Mouse (Mus musculus) left cerebral cortex, adult 11 months (tissue): ENCODE results near the gene Igsf11.

ENCODE experiments used
- DNase-seq: peaks from one replicate; pipeline ENCODE4 v3.0.0; 2022; ENCODE audit warnings: low spot score

The Igsf11 gene

GRCm38 (mm10) chr16:38892371-38892770 lies at the start of gene Igsf11:
Gene Igsf11 (plus strand): TSS chr16:38892671.
- no peak for DNase-seq

DNA sequence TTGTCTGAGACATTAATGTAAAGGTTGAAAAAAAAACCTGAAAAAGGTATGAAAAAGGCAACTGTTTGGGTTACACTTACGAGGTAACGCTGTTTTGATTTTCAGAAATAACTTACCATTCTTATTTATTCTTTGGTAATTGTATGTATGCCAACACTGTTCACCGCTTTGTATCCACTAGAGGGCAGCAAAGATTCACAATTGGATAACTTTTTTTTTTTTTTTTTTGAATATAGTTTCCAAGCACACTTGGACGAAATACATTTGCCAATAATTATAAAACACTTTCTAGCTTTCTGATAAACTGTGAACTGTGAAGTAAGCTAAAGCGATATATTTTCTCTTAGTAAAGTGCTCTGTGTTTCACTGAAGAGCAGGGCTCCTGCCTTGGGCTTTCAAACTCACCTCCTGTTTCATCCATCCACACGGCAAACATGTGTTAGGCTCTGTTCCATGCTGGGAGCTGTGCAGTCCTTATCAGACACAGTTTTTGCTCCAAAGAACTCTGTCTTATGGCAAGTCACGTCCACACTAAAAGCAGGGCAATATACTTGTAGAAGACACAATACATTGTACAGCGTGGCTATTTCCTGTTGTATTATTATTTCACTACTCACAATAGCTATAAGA lies 34.2 kb upstream of the Igsf11 start:
- DNase-seq: no peak

DNA sequence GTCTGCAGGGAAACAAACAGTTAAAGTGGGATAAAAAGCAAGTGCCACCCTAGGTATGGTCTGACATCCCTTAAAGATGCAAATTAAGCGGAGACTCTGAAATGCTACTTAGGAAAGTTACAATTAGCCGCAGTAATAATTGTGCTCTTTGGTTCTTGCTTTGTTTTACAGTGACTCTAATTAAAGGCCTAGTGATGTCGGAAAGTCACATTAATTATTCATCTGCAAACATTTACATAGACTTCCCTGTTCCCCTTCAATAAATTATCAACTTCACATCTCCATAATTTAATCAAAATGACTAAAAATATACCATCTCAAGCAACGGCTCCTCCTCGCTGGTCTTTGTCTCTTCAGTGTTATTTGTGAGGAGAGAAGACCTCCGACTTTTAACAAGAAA lies 31.9 kb upstream of the Igsf11 start:
- no peak for DNase-seq

DNA sequence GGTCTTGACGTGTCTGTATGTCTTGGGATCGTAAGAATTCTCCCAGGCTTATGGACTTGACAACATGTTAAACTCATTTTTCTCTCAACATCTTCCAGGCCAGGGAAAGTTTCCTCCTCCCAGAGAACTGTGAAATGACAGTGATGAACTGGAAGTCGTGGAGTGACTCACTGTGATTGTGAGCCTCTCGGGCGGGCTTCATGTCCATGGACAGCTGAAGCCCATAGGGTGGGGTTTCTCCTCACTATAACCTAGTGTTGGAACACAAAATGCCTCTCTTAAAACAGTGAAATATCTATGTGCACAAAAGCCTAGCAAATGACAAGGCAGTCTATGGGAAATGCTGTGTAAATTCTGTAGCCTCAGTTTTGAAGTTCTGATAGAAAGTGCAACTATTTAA lies 28.1 kb upstream of the Igsf11 start:
- no peak for DNase-seq

DNA sequence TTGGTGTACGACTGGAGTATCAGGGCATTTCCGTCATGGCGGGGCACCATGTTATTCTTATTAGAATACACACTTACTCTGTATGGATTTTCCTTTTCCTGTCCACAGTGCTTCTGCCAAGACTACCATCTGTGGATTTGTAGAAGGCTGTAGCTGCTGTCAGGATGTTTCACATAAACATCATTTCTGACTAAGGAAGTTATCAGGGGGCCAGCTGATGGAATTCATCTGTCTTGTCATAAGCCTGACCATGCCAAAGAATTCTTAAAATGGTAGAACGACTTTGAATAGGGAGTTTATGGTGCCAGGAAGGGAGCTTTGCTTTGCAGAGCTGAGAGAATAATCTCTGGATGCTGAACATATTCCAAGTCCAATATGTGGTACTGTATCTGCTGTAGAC lies 19.2 kb upstream of the Igsf11 start:
- DNase-seq: no peak

DNA sequence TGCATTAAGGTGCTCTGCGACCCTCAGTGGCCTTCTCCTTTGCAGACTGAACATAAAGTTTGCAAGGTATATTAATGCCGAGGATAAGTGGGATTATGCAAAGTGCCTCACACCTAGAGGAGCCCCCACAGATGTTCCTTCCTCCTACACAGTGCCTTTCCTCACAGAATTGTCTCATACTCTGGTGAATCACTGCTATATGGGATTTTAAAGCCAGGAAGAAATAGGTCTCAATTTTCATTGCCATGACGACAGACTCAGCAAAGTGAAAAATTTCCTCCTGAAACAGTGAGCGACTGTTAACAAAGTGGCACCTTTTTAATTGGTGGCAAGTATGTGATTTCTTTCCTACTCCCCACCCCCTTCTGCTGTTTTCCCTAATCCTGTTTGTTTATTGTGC lies 18.0 kb upstream of the Igsf11 start:
- DNase-seq: peak; percentile 54

GRCm38 (mm10) chr16:38898816-38899425 lies 6.5 kb downstream of the Igsf11 start:
- DNase-seq: no peak

DNA sequence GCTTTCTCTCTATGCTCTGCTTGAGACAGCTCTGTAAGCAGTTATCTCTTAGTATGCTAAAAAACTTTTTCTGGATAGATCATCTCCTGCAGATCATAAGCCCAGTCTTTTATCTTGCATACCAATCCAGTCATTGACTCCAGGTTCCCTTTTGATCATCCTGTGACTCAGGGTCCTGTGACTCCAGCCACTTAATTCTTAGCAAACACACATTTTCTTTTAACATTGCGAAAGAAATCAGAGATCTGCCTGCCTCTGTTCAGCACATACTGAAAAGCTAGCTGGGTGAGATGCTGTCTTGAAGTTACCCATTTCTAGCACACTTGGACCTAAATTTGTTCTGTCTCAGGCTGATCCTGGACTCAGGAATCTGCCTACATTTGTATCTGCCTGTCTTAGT lies 7.6 kb downstream of the Igsf11 start:
- DNase-seq: no peak

- DNase-seq: peak; percentile 74
These were observed 9.8 kb downstream of the Igsf11 start for GRCm38 (mm10) chr16:38902111-38902778.

- DNase-seq: no peak
These were observed 10.5 kb downstream of the Igsf11 start for GRCm38 (mm10) chr16:38903020-38903419.

- DNase-seq: no peak
These were observed 11.7 kb downstream of the Igsf11 start for GRCm38 (mm10) chr16:38904202-38904601.

- DNase-seq: no peak
These were observed 13.4 kb downstream of the Igsf11 start for GRCm38 (mm10) chr16:38905911-38906310.

DNA sequence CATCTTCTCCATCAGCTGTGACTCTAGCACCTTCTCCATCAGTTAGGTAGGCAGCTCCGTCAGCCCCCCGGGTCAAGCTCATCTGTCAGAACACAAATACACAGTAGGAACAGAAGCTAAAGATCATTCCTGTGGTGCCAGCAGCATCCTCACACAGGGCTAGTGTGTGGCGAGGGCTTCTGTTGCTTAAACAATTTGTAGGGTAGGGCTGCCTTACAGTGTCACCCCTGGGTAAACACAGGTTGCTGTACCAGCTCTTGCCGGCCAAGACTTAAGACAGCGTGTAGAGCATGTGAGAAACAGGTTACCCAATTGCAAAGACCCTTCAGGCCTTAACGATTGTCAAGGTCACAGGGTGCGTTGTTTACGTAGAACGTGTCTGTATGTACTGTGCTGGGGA lies 15.8 kb downstream of the Igsf11 start:
- no peak for DNase-seq

DNA sequence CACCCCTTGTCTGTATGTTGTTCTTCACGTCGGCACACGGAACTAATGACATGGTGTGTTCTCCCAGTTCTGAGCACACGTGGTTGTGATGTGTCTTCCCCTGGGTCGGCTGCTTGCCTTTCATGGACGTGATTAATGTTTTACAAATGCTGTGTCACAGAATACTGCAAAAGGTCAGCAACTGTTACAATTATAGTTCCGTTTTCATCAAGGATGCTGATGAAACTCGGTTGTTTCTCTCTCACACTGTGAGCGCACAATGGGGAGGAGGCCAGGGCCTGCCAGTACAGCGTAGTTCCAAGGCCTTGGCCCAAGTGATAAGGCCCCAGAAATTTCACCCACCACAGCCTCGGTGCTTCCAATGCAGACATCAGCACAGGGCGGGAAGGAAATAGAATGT lies 17.0 kb downstream of the Igsf11 start:
- no peak for DNase-seq

GRCm38 (mm10) chr16:38910088-38910487 lies 17.6 kb downstream of the Igsf11 start:
- no peak for DNase-seq

DNA sequence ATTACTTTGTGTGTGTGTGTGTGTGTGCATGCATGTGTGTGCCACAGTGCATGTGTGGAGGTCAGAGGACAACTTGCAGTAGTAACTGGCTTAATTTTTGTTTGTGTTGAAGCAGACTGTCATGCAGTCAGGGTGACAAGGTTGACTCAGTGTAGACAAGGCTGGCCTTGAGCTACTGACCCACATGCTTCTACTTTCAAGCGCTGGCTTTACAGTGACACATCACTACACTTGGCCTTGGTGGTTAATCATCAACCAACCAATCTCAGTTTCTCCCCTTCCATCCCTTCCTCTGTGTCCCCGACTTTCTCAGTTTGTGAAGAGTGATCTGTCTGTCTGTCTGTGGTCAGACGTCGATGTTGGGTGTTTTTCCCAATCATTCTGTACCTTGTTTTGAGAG lies 23.0 kb downstream of the Igsf11 start:
- DNase-seq: no peak

DNA sequence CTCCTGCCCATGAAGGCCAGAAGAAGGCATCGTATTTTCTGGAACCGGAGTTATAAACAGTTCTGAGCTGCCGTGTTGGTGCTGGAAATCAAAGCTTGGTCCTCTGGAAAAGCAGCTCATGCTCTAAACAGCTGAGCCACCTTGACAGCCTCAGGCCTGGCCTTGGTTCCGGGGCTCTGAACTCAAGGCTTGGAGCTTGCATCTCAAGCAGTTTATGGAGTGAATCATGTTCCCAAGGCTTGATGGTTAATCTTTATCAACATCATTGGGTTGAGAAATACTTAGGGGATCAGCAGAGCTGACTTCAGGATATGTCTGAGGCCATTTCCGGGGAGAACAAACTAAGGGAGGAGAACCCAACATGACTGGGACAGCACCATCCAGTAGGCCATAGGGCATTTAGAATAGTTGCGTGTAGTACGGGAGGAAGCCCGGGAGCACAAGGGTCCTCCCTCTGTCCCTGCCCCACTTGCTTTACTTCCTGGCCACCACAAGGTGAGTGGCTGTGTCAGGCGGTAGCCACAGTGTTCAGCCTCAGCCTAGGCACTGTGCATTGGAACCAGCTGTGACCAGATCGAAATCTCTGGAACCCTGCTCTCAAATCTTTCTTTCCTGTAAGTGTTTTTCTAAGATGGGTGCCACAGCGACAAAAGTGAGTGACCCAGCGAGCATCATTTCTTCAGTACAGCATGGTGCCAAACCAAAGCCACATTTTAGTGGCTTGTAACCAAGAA lies 23.7 kb downstream of the Igsf11 start:
- no peak for DNase-seq

DNA sequence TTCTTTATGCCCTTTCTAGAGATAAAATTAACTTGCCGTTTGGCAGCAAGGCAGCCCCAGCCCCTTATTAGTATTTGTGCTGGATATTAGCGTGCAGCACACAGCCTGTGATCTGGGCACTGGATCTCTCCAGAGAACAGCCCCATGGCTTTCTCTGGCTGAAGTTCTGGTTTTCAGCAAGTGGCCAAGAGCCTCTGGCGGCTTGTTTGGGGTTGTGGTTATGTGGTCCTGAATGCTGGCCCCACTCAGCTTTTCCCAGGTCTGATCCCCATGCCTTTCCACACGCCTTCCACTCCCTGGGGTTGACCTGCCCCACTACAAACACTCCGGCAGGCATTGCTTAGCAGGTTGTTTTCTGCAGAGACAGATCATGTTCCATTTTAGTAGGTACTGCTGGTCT lies 24.4 kb downstream of the Igsf11 start:
- DNase-seq: no peak

DNA sequence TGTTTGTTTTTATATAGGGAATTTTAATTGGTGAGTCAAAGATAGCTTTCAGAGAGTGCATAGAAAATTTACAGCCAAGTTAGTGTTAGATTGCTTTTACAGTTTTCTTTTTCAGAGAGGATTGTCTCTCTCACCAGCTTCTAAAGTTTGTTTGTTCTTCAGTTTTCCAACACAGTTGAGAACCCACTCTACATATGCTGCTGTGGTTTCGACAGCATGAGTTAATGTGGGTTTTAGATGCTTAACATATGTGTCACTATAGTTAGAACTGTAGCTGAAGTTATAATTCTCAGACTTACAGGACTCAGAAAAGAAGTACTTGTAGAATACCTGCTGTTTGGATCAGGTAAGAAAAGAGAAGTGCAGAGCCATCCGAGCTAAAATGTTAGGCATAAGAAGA lies 25.6 kb downstream of the Igsf11 start:
- DNase-seq: no peak

- DNase-seq: no peak
These were observed 28.0 kb downstream of the Igsf11 start for GRCm38 (mm10) chr16:38920488-38920887.

GRCm38 (mm10) chr16:38924940-38925339 lies 32.5 kb downstream of the Igsf11 start:
- DNase-seq: peak; percentile 66

DNA sequence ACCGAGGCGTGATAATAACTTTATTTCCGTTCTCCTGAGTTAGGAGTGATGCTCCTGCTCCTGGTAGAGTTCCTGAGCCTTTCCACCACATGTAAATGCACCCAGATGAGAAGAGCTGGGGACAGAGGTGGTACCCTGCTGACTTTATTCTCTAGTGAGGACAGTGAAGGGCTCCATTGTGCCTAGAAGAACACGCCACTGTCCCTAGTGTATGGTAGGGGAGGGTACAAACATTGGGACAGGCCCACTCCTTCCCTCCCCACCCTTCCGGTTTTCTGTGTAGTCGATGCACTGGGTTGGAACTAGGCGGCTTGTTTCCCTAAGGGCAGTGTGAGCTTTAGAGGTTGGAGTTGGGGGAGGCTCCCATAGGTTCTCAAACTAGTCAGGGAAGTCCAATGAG lies 36.3 kb downstream of the Igsf11 start:
- DNase-seq: no peak

GRCm38 (mm10) chr16:38931519-38931918 lies 39.0 kb downstream of the Igsf11 start:
- DNase-seq: no peak
